Mouse (Mus musculus) induced T-regulatory cell, adult 2 months (primary cell): ENCODE measurements around the gene B9d2.

Experiments used
- DNase-seq: peaks from one replicate; pipeline ENCODE4 v3.0.0-alpha.2; 2012; ENCODE audit warnings: low read depth

B9d2 gene

GRCm38 (mm10) chr7:25680514-25681258 lies at the start of gene B9d2:
TSS of gene B9d2 (plus strand) at chr7:25680780.
- DNase-seq = peak; percentile 99

GRCm38 (mm10) chr7:25632679-25633078 lies 47.9 kb upstream of the B9d2 start:
- no peak for DNase-seq

GRCm38 (mm10) chr7:25636373-25636772 lies 44.2 kb upstream of the B9d2 start:
- peak; percentile 22 for DNase-seq

GRCm38 (mm10) chr7:25637099-25637498 lies 43.5 kb upstream of the B9d2 start:
- DNase-seq = no peak

- no peak for DNase-seq
These were observed 40.8 kb upstream of the B9d2 start for GRCm38 (mm10) chr7:25639754-25640153.

GRCm38 (mm10) chr7:25644136-25644535 lies 36.4 kb upstream of the B9d2 start:
- DNase-seq = peak; percentile 38

GRCm38 (mm10) chr7:25644631-25645030 lies 35.9 kb upstream of the B9d2 start:
- DNase-seq = no peak

- no peak for DNase-seq
These were observed 35.5 kb upstream of the B9d2 start for GRCm38 (mm10) chr7:25645074-25645473.

- peak; percentile 80 for DNase-seq
These were observed 32.9 kb upstream of the B9d2 start for GRCm38 (mm10) chr7:25647574-25648123.

GRCm38 (mm10) chr7:25649839-25650238 lies 30.7 kb upstream of the B9d2 start:
- DNase-seq = no peak

- DNase-seq = peak; percentile 34
These were observed 29.3 kb upstream of the B9d2 start for GRCm38 (mm10) chr7:25651281-25651680.

- no peak for DNase-seq
These were observed 28.3 kb upstream of the B9d2 start for GRCm38 (mm10) chr7:25652244-25652759.

GRCm38 (mm10) chr7:25655601-25656428 lies 24.8 kb upstream of the B9d2 start:
- no peak for DNase-seq

GRCm38 (mm10) chr7:25657785-25658184 lies 22.8 kb upstream of the B9d2 start:
- no peak for DNase-seq

GRCm38 (mm10) chr7:25658657-25659472 lies 21.7 kb upstream of the B9d2 start, which contains the start of the genes Bckdha and Exosc5:
TSS of gene Bckdha (minus strand) at chr7:25658981.
TSS of gene Exosc5 (plus strand) at chr7:25659164.
- DNase-seq = peak; percentile 100

- DNase-seq = no peak
These were observed 14.2 kb upstream of the B9d2 start for GRCm38 (mm10) chr7:25666381-25666780.

GRCm38 (mm10) chr7:25669158-25669557 lies 11.4 kb upstream of the B9d2 start:
- DNase-seq = no peak

GRCm38 (mm10) chr7:25669631-25670030 lies 10.9 kb upstream of the B9d2 start:
- no peak for DNase-seq

GRCm38 (mm10) chr7:25670096-25670495 lies 10.5 kb upstream of the B9d2 start:
- no peak for DNase-seq

GRCm38 (mm10) chr7:25671686-25672085 lies 8.9 kb upstream of the B9d2 start:
- no peak for DNase-seq

- DNase-seq = peak; percentile 49
These were observed 8.1 kb upstream of the B9d2 start for GRCm38 (mm10) chr7:25672442-25672841.

- peak; percentile 48 for DNase-seq
These were observed 6.3 kb upstream of the B9d2 start for GRCm38 (mm10) chr7:25674297-25674696.
